Comparison of ENCODE assay signal across 11 mouse cellular contexts in the genomic region with DNA sequence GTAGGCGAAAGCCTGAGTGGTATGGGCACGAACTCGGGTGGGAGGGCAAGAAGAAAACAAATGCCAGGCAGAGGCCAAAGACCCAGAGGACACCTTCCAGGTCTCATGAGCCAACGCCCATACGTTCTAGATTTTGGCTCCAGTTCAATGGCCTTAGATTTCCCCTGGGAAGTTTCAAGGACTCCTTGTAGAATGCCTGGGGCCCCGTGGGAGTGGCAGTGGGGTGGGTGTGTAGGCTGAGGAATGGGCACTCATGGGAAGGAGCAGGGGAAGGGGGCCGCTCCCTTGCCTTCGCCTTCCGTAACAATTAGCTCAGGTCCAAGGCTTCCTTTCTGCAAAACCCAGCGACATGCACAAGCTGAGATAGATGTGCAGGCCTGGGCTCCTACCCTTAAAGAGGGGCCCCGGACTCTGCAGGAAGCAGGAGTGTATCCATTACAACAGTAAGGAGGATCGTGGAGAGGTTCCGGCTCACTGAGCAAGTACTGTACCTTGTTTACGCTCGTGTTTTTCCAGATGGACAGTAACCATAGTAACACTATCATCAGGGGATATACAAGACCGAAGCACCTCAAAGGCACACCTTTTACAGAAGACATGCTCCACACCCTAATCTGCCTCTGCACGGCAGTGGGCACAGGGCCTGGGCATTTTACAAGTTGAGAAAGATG. TPM values are rescaled to one million over a fixed set of nuclear protein-coding genes. Genes with fewer than 3 reads are reported as not detected.
DNase-seq lines count a peak whose midpoint lies in the region; ATAC-seq and TF ChIP-seq lines count a peak whose summit lies in the region.
"Had no signal": no experiment of that assay in that cellular context is flagged by ENCODE, and none has a peak within 500 bp of the region (broad histone marks: within the 10 kb centered on the region; RNA-seq: fewer than 3 reads in every experiment).

No protein-coding gene starts in this region.

- H3K4me3 ChIP-seq in kidney, embryonic 14.5 days (ENCODE audit: low read length): no peak overlapping the region
- H3K4me3 ChIP-seq in hindbrain, embryonic 14.5 days (replicated peaks; ENCODE audit: low read length): no peak overlapping the region
- H3K4me3 ChIP-seq in midbrain, postnatal 0 days (ENCODE audit: low read depth, low read length): no peak overlapping the region

- WGBS in kidney, embryonic 14.5 days: 39% methylated on average over 17 of the region's 17 CpGs
- 55% methylated on average over 17 of the region's 17 CpGs for WGBS in hindbrain, embryonic 14.5 days
- 67% methylated on average over 17 of the region's 17 CpGs for WGBS in midbrain, postnatal 0 days

- 0 out of 2 replicates have a peak overlapping the region, but pooled peaks have one; percentile 12 for H3K9ac ChIP-seq in kidney, embryonic 14.5 days (ENCODE audit: low read depth, low read length)
- 0 out of 2 replicates have a peak overlapping the region, but pooled peaks have one; percentile 2 for H3K9ac ChIP-seq in hindbrain, embryonic 14.5 days
- no peak overlapping the region for H3K9ac ChIP-seq in midbrain, postnatal 0 days (replicated peaks; ENCODE audit: low read length, poor library complexity, severe bottlenecking)

- H3K27me3 ChIP-seq in kidney, embryonic 14.5 days (ENCODE audit: control insufficient read depth, insufficient read depth, low read length): no peaks in the 10 kb centered on the region
- H3K27me3 ChIP-seq in hindbrain, embryonic 14.5 days (ENCODE audit: control insufficient read depth, insufficient read depth, low read length): no peaks in the 10 kb centered on the region
- no peaks in the 10 kb centered on the region for H3K27me3 ChIP-seq in midbrain, postnatal 0 days (ENCODE audit: insufficient read depth, low read length)

- peak overlapping the region; percentile 43; the same call in 1 of the 2 replicates for H3K27ac ChIP-seq in kidney, embryonic 14.5 days (ENCODE audit: low read depth, low read length)
- peak overlapping the region; percentile 59 for H3K27ac ChIP-seq in hindbrain, embryonic 14.5 days
- H3K27ac ChIP-seq in midbrain, postnatal 0 days (ENCODE audit: low read depth, low read length): 0 out of 2 replicates have a peak overlapping the region, but pooled peaks have one; percentile 38

- no peak overlapping the region for H3K4me2 ChIP-seq in kidney, embryonic 14.5 days (replicated peaks; ENCODE audit: low read depth, low read length)
- H3K4me2 ChIP-seq in hindbrain, embryonic 14.5 days (replicated peaks): 0 out of 2 replicates have a peak overlapping the region, but pooled peaks have one; percentile 1
- H3K4me2 ChIP-seq in midbrain, postnatal 0 days (ENCODE audit: low read depth, low read length, poor library complexity, severe bottlenecking): no peak overlapping the region

- H3K4me1 ChIP-seq in kidney, embryonic 14.5 days (ENCODE audit: control insufficient read depth, insufficient read depth, low read length): peaks cover 59% of the 10 kb centered on the region
- peaks cover 40% of the 10 kb centered on the region for H3K4me1 ChIP-seq in hindbrain, embryonic 14.5 days (replicated peaks; ENCODE audit: control insufficient read depth, insufficient read depth, low read length)
- H3K4me1 ChIP-seq in midbrain, postnatal 0 days (ENCODE audit: insufficient read depth, low read length): peaks cover 19% of the 10 kb centered on the region

- no peak for DNase-seq in kidney, adult 9 months
- peak; percentile 91 for DNase-seq in ZHBTc4 (ENCODE audit: low read depth, low spot score)
- DNase-seq in hindbrain, embryonic 14.5 days (ENCODE audit: low spot score): no peak
- peak; percentile 50 for DNase-seq in midbrain, postnatal 0 days (ENCODE audit: low spot score)
- no peak for DNase-seq in gastrocnemius, postnatal 4 days (ENCODE audit: low spot score in 2 of 2)
- DNase-seq: adrenal gland, postnatal 36 days; cerebellum, postnatal 10 days; kidney, postnatal 25 days; left cerebral cortex, postnatal 4 days had no signal

- peak; percentile 66 for ATAC-seq in kidney, embryonic 14.5 days (ENCODE audit: low FRiP score, low TSS enrichment)
- no peak for ATAC-seq in hindbrain, embryonic 14.5 days (ENCODE audit: low FRiP score)
- no peak for ATAC-seq in midbrain, postnatal 0 days (ENCODE audit: low FRiP score)
- ATAC-seq in inflammation-experienced regulatory T-cells, adult 6 months: no peak

- TF ChIP-seq CTCF in midbrain, postnatal 0 days (IDR thresholded peaks at IDR 0.05): no peak

- no peaks in the 10 kb centered on the region for H3K9me3 ChIP-seq in kidney, embryonic 14.5 days (ENCODE audit: control insufficient read depth, low read length)
- H3K9me3 ChIP-seq in hindbrain, embryonic 14.5 days (ENCODE audit: control insufficient read depth, low read length): no peaks in the 10 kb centered on the region
- H3K9me3 ChIP-seq in midbrain, postnatal 0 days (ENCODE audit: low read length): no peaks in the 10 kb centered on the region

- H3K36me3 ChIP-seq in kidney, embryonic 14.5 days (ENCODE audit: control insufficient read depth, insufficient read depth, low read length): peaks cover 28% of the 10 kb centered on the region; the same call in 1 of the 2 replicates
- H3K36me3 ChIP-seq in hindbrain, embryonic 14.5 days (replicated peaks; ENCODE audit: control insufficient read depth, insufficient read depth): peaks cover 17% of the 10 kb centered on the region
- 0 out of 2 replicates have a peak, but pooled peaks cover 3% of the 10 kb centered on the region for H3K36me3 ChIP-seq in midbrain, postnatal 0 days (ENCODE audit: insufficient read depth, low read length)

RNA-seq across cellular contexts. Expression of a gene that starts 27.2 kb away (rescaled TPM):
- polyA plus RNA-seq in kidney, embryonic 14.5 days (2014; fragmentation: Nextera tagmentation; extraction: Ambion mirVana): 440 and 481 TPM in 2 replicates
- polyA plus RNA-seq in hindbrain, embryonic 14.5 days (2014; fragmentation: Nextera tagmentation; extraction: Ambion mirVana): 287 and 316 TPM in 2 replicates
- 117 and 163 TPM in 2 replicates for total RNA-seq in midbrain, postnatal 0 days (2014; rRNA removed)
- 121 and 134 TPM in 2 replicates for polyA plus RNA-seq in midbrain, postnatal 0 days (2015; fragmentation: Nextera tagmentation; extraction: Ambion mirVana)
- 100 to 1,000 TPM; 112 to 148 (median 117) TPM for polyA plus RNA-seq in inflammation-experienced regulatory T-cells, adult 6 months (2017; shearing (Covaris generic))
- 10 to 100 TPM; 80.2 to 89.7 TPM for total RNA-seq in gastrocnemius, postnatal 4 days (2021)

Comparison
In these comparisons a context has a peak if more than half of its experiments do, and no peak if none do; other contexts are left out.
1. DNase-seq: peak in ZHBTc4 (single experiment) and midbrain, postnatal 0 days (single experiment); none in kidney, adult 9 months (single experiment), hindbrain, embryonic 14.5 days (single experiment) and gastrocnemius, postnatal 4 days (0 of 2).
2. Peak in every context shown above with its lines, with median percentiles within 50 percentile points of each other: H3K27ac ChIP-seq.